Mouse (Mus musculus) liver, embryonic 13.5 days (tissue): ENCODE results near the gene Ugt2b36. TPM values are rescaled to one million over a fixed set of nuclear protein-coding genes. Genes with fewer than 3 reads are reported as not detected.
"Not testable (repeated sequence)": the region's sequence is repeated elsewhere in the genome, so short reads cannot be mapped to it uniquely, and the experiment has no call there.

Source experiments
- ATAC-seq: fragments of 200-750 bp; cut with Nextera tagmentation; 2 replicates; pipeline ENCODE4 v1.8.0; 2017; ENCODE audit warnings: low read depth, mild to moderate bottlenecking, moderate number of reproducible peaks, moderate library complexity
- DNase-seq: peaks from one replicate; pipeline ENCODE4 v3.0.0; 2022
- H3K27ac ChIP-seq: fragments of 300-500 bp; sonication (generic); 2 replicates; pipeline ENCODE4 v1.5.1; 2015; ENCODE audit warnings: moderate library complexity, mild to moderate bottlenecking, inconsistent platforms
- H3K27me3 ChIP-seq: fragments of 300-500 bp; sonication (generic); 2 replicates; pipeline ENCODE4 v1.6.1; 2015; ENCODE audit warnings: mild to moderate bottlenecking, inconsistent platforms
- H3K36me3 ChIP-seq: fragments of 300-500 bp; sonication (generic); 2 replicates; pipeline ENCODE4 v1.6.1; 2015; ENCODE audit warnings: mild to moderate bottlenecking, inconsistent platforms
- H3K4me1 ChIP-seq: fragments of 300-500 bp; sonication (generic); replicated peaks from 2 replicates; pipeline ENCODE4 v1.6.1; 2015; ENCODE audit warnings: inconsistent platforms
- H3K4me2 ChIP-seq: fragments of 300-500 bp; sonication (generic); 2 replicates; pipeline ENCODE4 v1.6.1; 2015; ENCODE audit warnings: inconsistent platforms, mild to moderate bottlenecking, moderate library complexity
- H3K4me3 ChIP-seq: fragments of 300-500 bp; sonication (generic); replicated peaks from 2 replicates; pipeline ENCODE4 v1.5.1; 2015; ENCODE audit warnings: mild to moderate bottlenecking, inconsistent platforms
- H3K9ac ChIP-seq: fragments of 300-500 bp; sonication (generic); 2 replicates; pipeline ENCODE4 v1.6.1; 2015; ENCODE audit warnings: mild to moderate bottlenecking, inconsistent platforms
- H3K9me3 ChIP-seq: fragments of 300-500 bp; sonication (generic); replicated peaks from 2 replicates; pipeline ENCODE4 v1.6.1; 2016; ENCODE audit warnings: inconsistent platforms
- WGBS: fragments of 180-500 bp; shearing (Covaris S2); methylation state at CpG from one replicate; pipeline ENCODE4 v1.1.7; 2015; ENCODE audit not compliant: insufficient replicate concordance; 5-methylcytosine and 5-hydroxymethylcytosine counted together
- polyA plus RNA-seq: library from polyadenylated mRNA; unstranded; fragments of >200 nt; fragmentation: Nextera tagmentation; extraction: Ambion mirVana; gene quantifications from 2 replicates; pipeline ENCODE4 v1.2.1, GENCODE M21; 2015

Ugt2b36 gene
- 6.7 and 8.8 TPM in 2 replicates for polyA plus RNA-seq

DNA sequence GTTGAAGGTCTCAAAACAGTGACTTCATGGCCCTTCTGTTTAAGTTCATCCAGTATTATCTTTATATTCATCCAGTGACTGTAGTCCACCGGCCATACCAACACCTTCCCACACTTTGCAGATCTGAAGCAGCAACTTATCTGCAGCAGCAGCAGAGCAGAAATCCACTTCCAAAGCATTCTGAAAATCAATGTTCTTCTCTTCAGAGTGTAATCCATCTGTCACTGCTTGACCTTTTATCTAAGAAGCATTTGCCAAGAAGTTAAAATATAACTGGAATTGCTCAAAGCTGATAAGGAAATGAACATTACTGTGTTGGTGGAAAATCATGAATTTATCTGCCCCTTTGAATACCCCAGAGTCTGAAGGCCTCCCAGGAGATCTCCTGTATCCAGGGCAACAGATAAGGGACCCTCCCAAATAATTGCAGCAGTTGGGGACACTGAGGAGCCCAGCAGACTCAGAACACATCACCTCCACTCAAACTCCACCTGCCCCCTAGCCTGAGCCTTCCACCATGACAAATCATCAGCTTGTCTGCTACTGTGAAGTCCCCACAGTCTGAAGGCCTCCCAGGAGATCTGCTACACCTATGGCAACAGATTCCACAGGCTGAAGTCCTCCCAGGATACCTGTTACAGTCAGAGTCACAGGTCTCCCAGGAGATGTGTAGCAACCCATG, at the start of gene Ugt2b36:
Gene Ugt2b36 (minus strand): TSS at position 210 of the 682 bp plus-strand sequence.
- H3K36me3 ChIP-seq = no peaks in the 10 kb centered on the region
- no peaks in the 10 kb centered on the region for H3K27me3 ChIP-seq
- no peaks in the 10 kb centered on the region for H3K9me3 ChIP-seq
- no peak within 1 kb of the TSS for H3K4me3 ChIP-seq
- peak within 1 kb of the TSS; percentile 43; the same call in 1 of the 2 replicates for H3K27ac ChIP-seq
- ATAC-seq (peak; percentile 48; the same call in 1 of the 2 replicates), DNase-seq (no peak)
- H3K4me2 ChIP-seq = no peak within 1 kb of the TSS
- H3K9ac ChIP-seq = no peak within 1 kb of the TSS
- 57% methylated on average over 1 of the region's 1 CpGs for WGBS
- H3K4me1 ChIP-seq = 0 out of 2 replicates have a peak, but pooled peaks cover 2% of the 10 kb centered on the region

DNA sequence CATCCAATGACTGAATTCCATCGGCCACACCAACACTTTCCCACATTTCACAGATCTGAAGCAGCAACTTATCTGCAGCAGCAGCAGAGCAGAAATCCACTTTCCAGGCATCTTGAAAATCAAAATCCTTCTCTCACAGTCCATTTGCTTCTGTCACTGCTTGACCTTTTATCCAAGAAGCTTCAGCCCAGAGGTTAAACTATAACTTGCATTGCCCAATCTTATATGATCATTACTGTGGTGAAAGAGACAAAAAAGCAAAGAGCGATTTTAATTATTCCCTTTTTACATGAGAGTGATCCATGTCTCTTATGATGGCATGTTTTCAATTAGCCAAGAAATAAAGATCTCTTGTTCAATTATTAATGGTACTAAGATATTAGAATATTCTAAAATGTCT, 47.8 kb upstream of the Ugt2b36 start, which contains the start of gene Ugt2b5:
Gene Ugt2b5 (minus strand): TSS at position 123 of the 400 bp plus-strand sequence.
- H3K36me3 ChIP-seq, DNase-seq, ATAC-seq, H3K4me3 ChIP-seq, H3K27me3 ChIP-seq, H3K4me1 ChIP-seq, H3K9me3 ChIP-seq, H3K9ac ChIP-seq, H3K4me2 ChIP-seq, H3K27ac ChIP-seq: not testable (repeated sequence)
- 47% methylated on average over 2 of the region's 2 CpGs for WGBS

DNA sequence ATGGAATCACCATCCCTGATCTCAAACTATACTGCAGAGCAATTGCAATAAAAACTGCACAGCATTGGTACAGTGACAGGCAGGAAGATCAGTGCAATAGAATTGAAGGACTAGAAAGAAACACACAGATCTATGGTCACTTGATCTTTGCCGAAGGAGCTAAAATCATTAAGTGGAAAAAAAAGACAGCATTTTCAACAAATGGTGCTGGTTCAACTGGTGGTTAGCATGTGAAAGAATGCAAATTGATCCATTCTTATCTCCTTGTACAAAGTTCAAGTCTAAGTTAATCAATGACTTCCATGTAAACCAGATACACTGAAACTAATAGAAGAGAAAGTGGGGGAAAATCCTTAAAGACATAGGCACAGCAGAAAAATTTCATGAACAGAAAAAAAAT, 11.3 kb upstream of the Ugt2b36 start:
- H3K9ac ChIP-seq, H3K4me1 ChIP-seq, H3K27me3 ChIP-seq, H3K4me3 ChIP-seq, H3K4me2 ChIP-seq, H3K27ac ChIP-seq, ATAC-seq, H3K36me3 ChIP-seq, DNase-seq, H3K9me3 ChIP-seq: not testable (repeated sequence)
- 53% methylated on average over 1 of the region's 1 CpGs for WGBS

- H3K9ac ChIP-seq = no peak overlapping the region
- H3K4me2 ChIP-seq = no peak overlapping the region
- H3K4me1 ChIP-seq = 0 out of 2 replicates have a peak, but pooled peaks cover 2% of the 10 kb centered on the region
- no peak overlapping the region for H3K27ac ChIP-seq
- no peak for DNase-seq
- H3K36me3 ChIP-seq = no peaks in the 10 kb centered on the region
- no peaks in the 10 kb centered on the region for H3K9me3 ChIP-seq
- H3K27me3 ChIP-seq = no peaks in the 10 kb centered on the region
- no peak overlapping the region for H3K4me3 ChIP-seq
- no peak for ATAC-seq
Measured at GRCm38 (mm10) chr5:87091111-87091510, 1.2 kb downstream of the Ugt2b36 start.

DNA sequence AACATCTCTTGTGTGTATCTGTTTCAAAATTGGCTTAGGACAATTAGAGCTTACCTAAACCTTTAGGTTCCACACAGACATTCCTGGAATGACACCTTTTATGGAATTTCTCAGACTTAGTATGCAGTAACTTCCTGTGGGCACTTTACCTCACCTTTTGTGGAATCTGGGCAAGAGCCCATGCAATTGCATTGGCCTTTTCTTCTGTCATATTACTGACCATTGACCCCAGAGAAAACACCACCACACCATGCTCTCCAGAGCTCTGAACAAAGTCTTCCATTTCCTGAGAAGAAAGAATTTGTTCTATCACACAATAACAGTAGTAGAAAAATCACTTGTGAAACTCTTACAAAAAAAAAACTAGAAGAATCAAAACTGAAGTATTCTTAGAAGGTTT, 3.1 kb downstream of the Ugt2b36 start:
- 0 out of 2 replicates have a peak, but pooled peaks cover 2% of the 10 kb centered on the region for H3K4me1 ChIP-seq
- H3K9me3 ChIP-seq = no peaks in the 10 kb centered on the region
- H3K27ac ChIP-seq = no peak overlapping the region
- H3K9ac ChIP-seq = no peak overlapping the region
- no peak for DNase-seq
- no peaks in the 10 kb centered on the region for H3K27me3 ChIP-seq
- no peak overlapping the region for H3K4me3 ChIP-seq
- H3K36me3 ChIP-seq = no peaks in the 10 kb centered on the region
- ATAC-seq = no peak
- no peak overlapping the region for H3K4me2 ChIP-seq

DNA sequence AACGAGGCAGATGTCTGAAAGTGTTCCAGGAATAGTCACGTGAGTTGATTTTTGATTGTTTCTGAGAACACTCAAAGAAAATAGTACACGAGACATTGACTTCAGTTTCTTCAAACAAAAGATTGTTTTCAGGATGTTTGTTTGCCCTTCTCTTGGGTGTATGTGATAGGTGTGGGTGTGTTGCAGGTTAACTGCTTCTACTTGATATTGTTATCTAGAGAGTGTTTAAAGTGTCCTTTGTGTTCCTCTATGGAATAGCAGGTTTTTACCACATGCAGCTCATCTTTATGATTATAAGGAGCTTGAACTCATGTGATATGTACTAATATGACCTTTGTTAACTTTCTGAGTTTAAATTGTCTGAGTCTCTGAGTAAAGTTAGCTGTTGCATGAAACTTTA, 6.1 kb downstream of the Ugt2b36 start:
- WGBS = 38% methylated on average over 3 of the region's 3 CpGs
- Histone ChIP-seq H3K4me1 (no peaks in the 10 kb centered on the region), H3K9ac (no peak overlapping the region), H3K9me3 (no peaks in the 10 kb centered on the region), H3K4me3 (no peak overlapping the region), H3K27me3 (no peaks in the 10 kb centered on the region), H3K27ac (no peak overlapping the region), H3K4me2 (no peak overlapping the region), H3K36me3 (no peaks in the 10 kb centered on the region)
- DNase-seq (no peak), ATAC-seq (no peak)

GRCm38 (mm10) chr5:87030624-87031023, 61.7 kb downstream of the Ugt2b36 start:
- WGBS = 69% methylated on average over 1 of the region's 1 CpGs
- no peak for ATAC-seq
- H3K27ac ChIP-seq = no peak overlapping the region
- H3K4me3 ChIP-seq = no peak overlapping the region
- no peak overlapping the region for H3K9ac ChIP-seq
- DNase-seq = no peak
- no peaks in the 10 kb centered on the region for H3K36me3 ChIP-seq
- no peak overlapping the region for H3K4me2 ChIP-seq
- no peaks in the 10 kb centered on the region for H3K4me1 ChIP-seq
- no peaks in the 10 kb centered on the region for H3K9me3 ChIP-seq
- H3K27me3 ChIP-seq = no peaks in the 10 kb centered on the region

DNA sequence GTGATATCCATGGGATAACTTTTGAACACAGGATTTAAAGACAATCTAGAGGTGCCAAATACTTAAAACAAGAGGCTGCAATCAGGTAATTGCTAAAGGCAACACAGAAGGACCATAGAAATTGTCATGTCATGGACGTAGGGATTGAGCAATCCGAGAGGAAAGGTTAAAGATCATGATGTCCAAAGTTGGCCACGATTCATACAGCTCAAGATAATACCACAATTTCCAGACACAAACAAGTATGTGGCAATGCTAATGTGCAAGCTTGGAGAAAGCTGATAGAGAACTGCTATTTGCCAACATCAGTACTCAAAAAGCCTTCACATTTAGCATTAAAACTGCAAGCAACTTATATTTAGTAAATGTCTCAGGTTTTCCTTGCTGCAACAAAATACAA, 65.0 kb downstream of the Ugt2b36 start:
- H3K27ac ChIP-seq = no peak overlapping the region
- H3K36me3 ChIP-seq = no peaks in the 10 kb centered on the region
- no peak overlapping the region for H3K4me3 ChIP-seq
- H3K27me3 ChIP-seq = no peaks in the 10 kb centered on the region
- no peak for DNase-seq
- no peak overlapping the region for H3K4me2 ChIP-seq
- no peak for ATAC-seq
- H3K9ac ChIP-seq = no peak overlapping the region
- H3K4me1 ChIP-seq = no peaks in the 10 kb centered on the region
- 58% methylated on average over 3 of the region's 3 CpGs for WGBS
- H3K9me3 ChIP-seq = no peaks in the 10 kb centered on the region

Other genes with a start within 250 kb of the Ugt2b36 start
- 35.8 and 46.9 TPM in 2 replicates for gene Ugt2b34, start 185.6 kb downstream of the Ugt2b36 start, polyA plus RNA-seq
- 0.12 and 0.32 TPM in 2 replicates for gene Ugt2b1, start 166.0 kb downstream of the Ugt2b36 start, polyA plus RNA-seq
- 0.61 and 0.85 TPM in 2 replicates for gene Ugt2b35, start 91.7 kb downstream of the Ugt2b36 start, polyA plus RNA-seq
- gene Ugt2b5, start 47.8 kb upstream of the Ugt2b36 start, polyA plus RNA-seq = 7.5 and 8.7 TPM in 2 replicates
- not detected in 2 replicates for gene Ugt2b37, start 162.2 kb upstream of the Ugt2b36 start, polyA plus RNA-seq
- gene Ugt2a3, start 244.6 kb upstream of the Ugt2b36 start, polyA plus RNA-seq = 0.05 TPM in 1 of 2 replicates, not detected in the other